In genomic region chr1:34245951-34246641, GRCm38 (mm10) we compare ENCODE assay signal across 21 mouse cellular contexts.
A peak's percentile ranks its signal among the peaks of the same experiment; 100 is the strongest.
DNase-seq lines count a peak whose midpoint lies in the region; ATAC-seq lines count a peak whose summit lies in the region.
"Had no signal": no experiment of that assay in that cellular context is flagged by ENCODE, and none has a peak within 500 bp of the region (broad histone marks: within the 10 kb centered on the region; RNA-seq: fewer than 3 reads in every experiment).

No protein-coding gene starts in this region.

- ATAC-seq in heart, embryonic 13.5 days (ENCODE audit: extremely low read depth, insufficient number of reproducible peaks, low FRiP score, low TSS enrichment): no peak
- no peak for ATAC-seq in heart, embryonic 11.5 days (replicated peaks; ENCODE audit: insufficient number of reproducible peaks, low FRiP score, low TSS enrichment)
- ATAC-seq in kidney, embryonic 14.5 days (ENCODE audit: low FRiP score, low TSS enrichment): no peak
- no peak for ATAC-seq in forebrain, embryonic 12.5 days (ENCODE audit: low FRiP score)
- ATAC-seq: forebrain, postnatal 0 days; hindbrain, embryonic 16.5 days; intestine, embryonic 15.5 days; midbrain, embryonic 15.5 days had no signal

- intact Hi-C loops in gastrocnemius, postnatal 14 days (cut with DNase I; ENCODE audit: low total_unique reads): no loop called here
- intact Hi-C loops in heart, postnatal 10 days (cut with DNase I): no loop called here

- DNase-seq in gastrocnemius, adult 8-10 months (ENCODE audit: low spot score in 2 of 2): peak; percentile 29 to 59
- DNase-seq in gastrocnemius, postnatal 14 days: no peak
- DNase-seq in kidney, postnatal 25 days: peak; percentile 17 to 57
- DNase-seq in heart, postnatal 10 days: peak; percentile 42 to 56
- DNase-seq: cerebellum, adult 18-20 months; cerebellum, postnatal 14 days; forebrain, postnatal 0 days; kidney, postnatal 14 days; layer of hippocampus, postnatal 36 days; lung, postnatal 4 days had no signal

- peaks cover 13% of the 10 kb centered on the region for H3K4me1 ChIP-seq in heart, embryonic 13.5 days
- peaks cover 6% of the 10 kb centered on the region; the same call in 1 of the 2 replicates for H3K4me1 ChIP-seq in heart, embryonic 11.5 days (ENCODE audit: control insufficient read depth, insufficient read depth, low read length)
- no peaks in the 10 kb centered on the region for H3K4me1 ChIP-seq in kidney, embryonic 14.5 days (ENCODE audit: control insufficient read depth, insufficient read depth, low read length)
- no peaks in the 10 kb centered on the region for H3K4me1 ChIP-seq in forebrain, embryonic 12.5 days
- H3K4me1 ChIP-seq: forebrain, embryonic 10.5 days; hindbrain, embryonic 10.5 days; intestine, embryonic 15.5 days; midbrain, embryonic 15.5 days; neural tube, embryonic 13.5 days had no signal

- no peak overlapping the region for H3K9ac ChIP-seq in heart, embryonic 13.5 days
- H3K9ac ChIP-seq in heart, embryonic 11.5 days (ENCODE audit: low read depth, low read length): no peak overlapping the region
- H3K9ac ChIP-seq in kidney, embryonic 14.5 days (ENCODE audit: low read depth, low read length): no peak overlapping the region
- no peak overlapping the region for H3K9ac ChIP-seq in forebrain, embryonic 12.5 days
- H3K9ac ChIP-seq: forebrain, postnatal 0 days; intestine, embryonic 15.5 days; midbrain, embryonic 15.5 days; neural tube, embryonic 13.5 days had no signal

- H3K27ac ChIP-seq in heart, embryonic 13.5 days (replicated peaks): peak overlapping the region; percentile 48
- H3K27ac ChIP-seq in heart, embryonic 11.5 days (ENCODE audit: low read depth, low read length): no peak overlapping the region
- H3K27ac ChIP-seq in kidney, embryonic 14.5 days (ENCODE audit: low read depth, low read length): no peak overlapping the region
- H3K27ac ChIP-seq in forebrain, embryonic 12.5 days: no peak overlapping the region
- H3K27ac ChIP-seq: forebrain, embryonic 10.5 days; hindbrain, embryonic 10.5 days; intestine, embryonic 15.5 days; midbrain, embryonic 15.5 days; neural tube, embryonic 13.5 days had no signal

- H3K4me2 ChIP-seq in heart, embryonic 13.5 days: no peak overlapping the region
- no peak overlapping the region for H3K4me2 ChIP-seq in heart, embryonic 11.5 days
- no peak overlapping the region for H3K4me2 ChIP-seq in kidney, embryonic 14.5 days (replicated peaks; ENCODE audit: low read depth, low read length)
- no peak overlapping the region for H3K4me2 ChIP-seq in forebrain, embryonic 12.5 days
- H3K4me2 ChIP-seq: intestine, embryonic 15.5 days; midbrain, embryonic 15.5 days; neural tube, embryonic 13.5 days had no signal

- 71% methylated on average over 15 of the region's 15 CpGs for WGBS in heart, embryonic 13.5 days
- 81% methylated on average over 15 of the region's 15 CpGs for WGBS in heart, embryonic 11.5 days (ENCODE audit: insufficient replicate concordance)
- 67% methylated on average over 15 of the region's 15 CpGs for WGBS in kidney, embryonic 14.5 days
- WGBS in forebrain, embryonic 12.5 days: 91% methylated on average over 15 of the region's 15 CpGs

- peaks cover 88% of the 10 kb centered on the region for H3K36me3 ChIP-seq in heart, embryonic 13.5 days
- peaks cover 10% of the 10 kb centered on the region; the same call in 1 of the 2 replicates for H3K36me3 ChIP-seq in heart, embryonic 11.5 days (ENCODE audit: control insufficient read depth, insufficient read depth, low read length)
- peaks cover 31% of the 10 kb centered on the region; the same call in 1 of the 2 replicates for H3K36me3 ChIP-seq in kidney, embryonic 14.5 days (ENCODE audit: control insufficient read depth, insufficient read depth, low read length)
- H3K36me3 ChIP-seq in forebrain, embryonic 12.5 days (replicated peaks): peaks cover 30% of the 10 kb centered on the region
- H3K36me3 ChIP-seq: intestine, embryonic 15.5 days had no signal

- no peaks in the 10 kb centered on the region for H3K27me3 ChIP-seq in heart, embryonic 13.5 days (replicated peaks)
- H3K27me3 ChIP-seq in heart, embryonic 11.5 days (ENCODE audit: control insufficient read depth, insufficient read depth, low read length): no peaks in the 10 kb centered on the region
- no peaks in the 10 kb centered on the region for H3K27me3 ChIP-seq in kidney, embryonic 14.5 days (ENCODE audit: control insufficient read depth, insufficient read depth, low read length)
- no peaks in the 10 kb centered on the region for H3K27me3 ChIP-seq in forebrain, embryonic 12.5 days
- H3K27me3 ChIP-seq: intestine, embryonic 15.5 days; midbrain, embryonic 15.5 days; neural tube, embryonic 13.5 days had no signal

- no peak overlapping the region for H3K4me3 ChIP-seq in heart, embryonic 13.5 days
- no peak overlapping the region for H3K4me3 ChIP-seq in heart, embryonic 11.5 days (ENCODE audit: low read depth, low read length)
- H3K4me3 ChIP-seq in kidney, embryonic 14.5 days (ENCODE audit: low read length): no peak overlapping the region
- H3K4me3 ChIP-seq in forebrain, embryonic 12.5 days (replicated peaks): no peak overlapping the region
- H3K4me3 ChIP-seq: forebrain, embryonic 10.5 days; hindbrain, embryonic 10.5 days; intestine, embryonic 15.5 days; midbrain, embryonic 15.5 days; myocyte; neural tube, embryonic 13.5 days had no signal

- no peaks in the 10 kb centered on the region for H3K9me3 ChIP-seq in heart, embryonic 13.5 days
- no peaks in the 10 kb centered on the region for H3K9me3 ChIP-seq in heart, embryonic 11.5 days (replicated peaks; ENCODE audit: control insufficient read depth, low read length)
- no peaks in the 10 kb centered on the region for H3K9me3 ChIP-seq in kidney, embryonic 14.5 days (ENCODE audit: control insufficient read depth, low read length)
- H3K9me3 ChIP-seq in forebrain, embryonic 12.5 days: no peaks in the 10 kb centered on the region
- H3K9me3 ChIP-seq: forebrain, embryonic 10.5 days; hindbrain, embryonic 10.5 days; intestine, embryonic 15.5 days; midbrain, embryonic 15.5 days; neural tube, embryonic 13.5 days had no signal
